Mouse (Mus musculus) kidney, adult 2 months (tissue): ENCODE data around the gene Ankrd17.

ENCODE experiments used
- CTCF ChIP-seq: fragments of 200-500 bp; conservative IDR thresholded peaks from 2 replicates; pipeline ENCODE4 v1.5.1; 2011; ENCODE audit warnings: low read depth, mild to moderate bottlenecking, control low read depth, low read length, moderate library complexity, mixed read lengths; ENCODE audit not compliant: insufficient read depth, insufficient read length
- POLR2A ChIP-seq: fragments of 200-500 bp; IDR thresholded peaks from one replicate; pipeline ENCODE4 v1.6.1; 2011; ENCODE audit warnings: low read depth, low read length, control low read depth

DNA sequence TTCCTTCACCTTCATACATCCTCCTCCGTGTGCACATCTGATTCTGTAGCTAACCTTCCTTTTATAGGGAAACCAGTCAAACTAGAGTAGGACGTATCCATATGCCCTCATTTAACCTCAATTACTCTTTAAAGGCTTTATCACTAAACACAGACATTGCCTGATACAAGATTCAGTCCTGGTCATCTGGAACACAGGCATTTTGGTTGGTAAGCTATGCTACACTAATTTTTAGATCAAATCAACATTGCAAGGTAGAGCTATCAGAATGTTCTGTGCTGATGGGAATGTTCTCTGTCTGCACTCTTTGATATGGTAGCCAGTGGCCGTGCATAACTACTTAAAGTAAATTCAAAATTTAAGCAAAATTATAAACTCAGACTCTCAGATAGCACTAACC lies 10.6 kb downstream of the Ankrd17 start:
- TF ChIP-seq CTCF (no peak), POLR2A (no peak)
